Mouse (Mus musculus) forebrain, embryonic 11.5 days (tissue): Measurements from ENCODE around the gene Gcc1. TPM values are rescaled to one million over a fixed set of nuclear protein-coding genes. Genes with fewer than 3 reads are reported as not detected.

Source experiments
- ATAC-seq: fragments of 200-750 bp; cut with Nextera tagmentation; replicated peaks from 2 replicates; pipeline ENCODE4 v1.8.0; 2017; ENCODE audit warnings: moderate TSS enrichment; ENCODE audit not compliant: low FRiP score
- DNase-seq: peaks from one replicate; pipeline ENCODE4 v3.0.0-alpha.2; 2017; ENCODE audit warnings: low spot score
- H3K27ac ChIP-seq: fragments of 300-500 bp; sonication (generic); 2 replicates; pipeline ENCODE4 v1.5.1; 2014; ENCODE audit warnings: low read depth, low read length
- H3K27me3 ChIP-seq: fragments of 300-500 bp; sonication (generic); 2 replicates; pipeline ENCODE4 v1.6.1; 2014; ENCODE audit warnings: mild to moderate bottlenecking, low read length, mixed read lengths; ENCODE audit not compliant: control insufficient read depth, insufficient read depth
- H3K36me3 ChIP-seq: fragments of 300-500 bp; sonication (generic); 2 replicates; pipeline ENCODE4 v1.6.1; 2014; ENCODE audit warnings: mild to moderate bottlenecking, low read length, moderate library complexity, mixed read lengths; ENCODE audit not compliant: control insufficient read depth, insufficient read depth
- H3K4me1 ChIP-seq: fragments of 300-500 bp; sonication (generic); replicated peaks from 2 replicates; pipeline ENCODE4 v1.6.1; 2014; ENCODE audit warnings: low read length, mixed read lengths; ENCODE audit not compliant: control insufficient read depth, insufficient read depth
- H3K4me2 ChIP-seq: fragments of 300-500 bp; sonication (generic); 2 replicates; pipeline ENCODE4 v1.6.1; 2014; ENCODE audit warnings: low read depth, mild to moderate bottlenecking, low read length, moderate library complexity, mixed read lengths; ENCODE audit not compliant: severe bottlenecking
- H3K4me3 ChIP-seq: fragments of 300-500 bp; sonication (generic); 2 replicates; pipeline ENCODE4 v1.5.1; 2014; ENCODE audit warnings: low read depth, low read length
- H3K9ac ChIP-seq: fragments of 300-500 bp; sonication (generic); 2 replicates; pipeline ENCODE4 v1.6.1; 2014; ENCODE audit warnings: low read length
- H3K9me3 ChIP-seq: fragments of 300-500 bp; sonication (generic); 2 replicates; pipeline ENCODE4 v1.6.1; 2016; ENCODE audit warnings: low read length, mixed read lengths; ENCODE audit not compliant: control insufficient read depth
- WGBS: fragments of 180-500 bp; shearing (Covaris S2); extraction: QIAGEN DNeasy Blood & Tissue Kit; methylation state at CpG from one replicate; pipeline ENCODE4 v1.1.7; 2014; 5-methylcytosine and 5-hydroxymethylcytosine counted together
- polyA plus RNA-seq: library from polyadenylated mRNA; unstranded; fragments of >200 nt; fragmentation: Nextera tagmentation; extraction: Ambion mirVana; gene quantifications from 2 replicates; pipeline ENCODE4 v1.2.1, GENCODE M21; 2014

Gene Gcc1
- polyA plus RNA-seq, 1 experiment from 2014 or later = 10.4 TPM

DNA sequence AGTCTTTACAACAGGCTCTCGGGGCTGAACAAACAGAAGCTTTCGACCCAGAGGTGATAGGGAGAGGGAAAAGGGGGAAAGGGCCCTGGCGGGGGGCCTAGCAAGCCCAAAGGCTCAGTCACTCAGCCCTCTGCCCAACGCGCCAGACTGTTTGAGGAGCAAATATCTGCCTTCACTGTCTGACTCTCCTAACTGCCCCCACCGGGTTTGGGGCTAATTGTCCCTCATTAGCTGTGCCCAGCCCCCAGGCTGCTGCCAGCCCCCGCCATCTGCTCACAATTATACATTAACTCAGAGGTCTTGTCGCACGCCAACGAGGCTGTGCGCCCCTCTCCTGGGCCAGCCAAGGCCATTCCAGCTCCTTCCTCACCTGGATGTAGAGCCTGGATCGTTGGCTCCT, 22.8 kb upstream of the Gcc1 start:
- H3K27me3 ChIP-seq = peaks cover 24% of the 10 kb centered on the region
- H3K4me1 ChIP-seq = no peaks in the 10 kb centered on the region
- no peak overlapping the region for H3K4me2 ChIP-seq
- no peak overlapping the region for H3K27ac ChIP-seq
- no peak overlapping the region for H3K9ac ChIP-seq
- WGBS = 7% methylated on average over 12 of the region's 12 CpGs
- DNase-seq (no peak), ATAC-seq (no peak)
- H3K36me3 ChIP-seq = no peaks in the 10 kb centered on the region
- H3K4me3 ChIP-seq = no peak overlapping the region
- H3K9me3 ChIP-seq = no peaks in the 10 kb centered on the region

DNA sequence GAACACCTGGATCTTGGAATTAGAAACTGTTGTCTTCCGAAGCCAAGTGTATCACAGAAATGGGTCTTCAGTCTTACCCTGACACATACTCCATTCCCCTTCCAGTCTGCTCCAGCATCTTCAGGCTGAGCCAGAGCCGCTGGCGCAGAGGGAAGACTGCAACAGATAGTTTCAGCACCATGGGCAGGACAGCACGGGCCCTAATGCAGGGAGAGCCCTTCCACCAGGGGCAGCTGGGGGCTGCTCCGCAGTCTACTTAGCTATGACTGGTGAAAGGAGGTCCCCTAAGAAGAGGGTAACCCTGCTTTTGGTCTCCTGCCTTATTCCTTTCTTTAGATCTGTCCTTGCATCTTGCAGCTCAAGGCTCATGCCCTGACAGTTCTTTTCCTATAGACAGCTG, 22.3 kb upstream of the Gcc1 start:
- peaks cover 24% of the 10 kb centered on the region for H3K27me3 ChIP-seq
- DNase-seq = no peak
- H3K4me2 ChIP-seq = no peak overlapping the region
- H3K9me3 ChIP-seq = no peaks in the 10 kb centered on the region
- H3K4me1 ChIP-seq = no peaks in the 10 kb centered on the region
- H3K9ac ChIP-seq = no peak overlapping the region
- no peak for ATAC-seq
- H3K27ac ChIP-seq = no peak overlapping the region
- no peak overlapping the region for H3K4me3 ChIP-seq
- 13% methylated on average over 5 of the region's 5 CpGs for WGBS
- H3K36me3 ChIP-seq = no peaks in the 10 kb centered on the region

DNA sequence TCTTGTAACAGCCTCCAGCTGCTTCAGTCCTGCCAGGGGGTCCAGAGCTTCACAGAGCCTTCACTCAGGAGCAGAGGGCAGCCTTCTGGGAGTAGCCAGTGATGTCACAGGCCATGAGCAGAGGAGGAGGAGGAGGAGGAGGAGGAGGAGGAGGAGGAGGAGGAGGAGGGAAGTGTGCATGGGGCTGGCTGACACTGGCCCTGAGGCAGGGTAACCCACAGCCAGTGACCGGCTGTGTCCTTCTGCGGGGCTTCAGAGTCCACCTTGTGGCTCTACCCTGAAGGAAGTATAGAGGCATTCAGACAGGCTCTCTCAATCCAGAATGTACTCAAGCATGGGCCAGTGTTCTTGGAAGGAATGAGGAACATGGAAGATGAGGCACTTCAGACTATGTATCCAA, 21.1 kb upstream of the Gcc1 start, which contains the start of gene Pax4:
Gene Pax4, minus strand, starts transcription at position 101 of the 400 bp plus-strand sequence.
- H3K9me3 ChIP-seq = no peaks in the 10 kb centered on the region
- peaks cover 24% of the 10 kb centered on the region for H3K27me3 ChIP-seq
- no peak within 1 kb of the TSS for H3K4me2 ChIP-seq
- no peak within 1 kb of the TSS for H3K9ac ChIP-seq
- no peak for DNase-seq
- no peak within 1 kb of the TSS for H3K27ac ChIP-seq
- no peaks in the 10 kb centered on the region for H3K36me3 ChIP-seq
- no peak for ATAC-seq
- WGBS = 87% methylated on average over 2 of the region's 2 CpGs
- no peaks in the 10 kb centered on the region for H3K4me1 ChIP-seq
- no peak within 1 kb of the TSS for H3K4me3 ChIP-seq

DNA sequence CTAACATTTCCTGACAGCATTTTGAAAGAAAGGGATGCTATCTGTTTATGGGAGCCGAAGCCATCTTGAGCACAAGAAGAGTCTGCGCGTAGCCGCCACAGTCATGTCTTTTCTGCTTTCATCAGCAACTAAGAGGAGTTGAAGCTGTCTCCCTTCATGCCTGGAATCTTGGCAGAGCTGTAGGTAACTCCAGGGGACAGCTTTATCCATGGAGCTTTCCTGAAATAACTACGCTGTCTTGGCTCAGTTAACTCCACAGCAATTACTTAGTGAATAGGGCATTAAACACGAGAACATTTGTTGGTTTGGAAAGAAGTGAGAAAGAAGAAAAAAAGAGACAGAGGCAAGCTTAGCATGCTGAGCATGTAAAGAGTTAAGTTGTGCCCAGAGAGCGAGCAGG, 19.7 kb upstream of the Gcc1 start:
- Histone ChIP-seq H3K9ac (no peak overlapping the region), H3K4me2 (no peak overlapping the region), H3K4me3 (no peak overlapping the region), H3K4me1 (no peaks in the 10 kb centered on the region), H3K27me3 (peaks cover 24% of the 10 kb centered on the region), H3K27ac (no peak overlapping the region), H3K36me3 (no peaks in the 10 kb centered on the region), H3K9me3 (no peaks in the 10 kb centered on the region)
- no peak for ATAC-seq
- 81% methylated on average over 7 of the region's 7 CpGs for WGBS
- DNase-seq = no peak

DNA sequence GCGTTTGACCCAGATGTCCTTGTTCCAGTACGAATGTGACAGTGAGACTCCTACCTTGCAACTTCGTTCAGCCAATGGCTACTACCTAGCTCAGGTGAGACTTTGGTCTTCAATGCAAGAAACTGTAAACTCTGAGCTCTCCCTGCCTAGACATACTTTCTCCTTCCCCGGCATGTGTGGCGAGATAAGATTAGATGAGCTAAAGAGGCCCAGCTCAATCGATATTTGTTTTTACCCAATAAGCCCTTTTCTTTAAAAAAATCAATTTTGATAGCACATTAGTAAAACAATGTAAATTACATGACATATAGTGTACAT, 3.3 kb upstream of the Gcc1 start:
- Histone ChIP-seq H3K27ac (no peak overlapping the region), H3K4me1 (no peaks in the 10 kb centered on the region), H3K36me3 (no peaks in the 10 kb centered on the region), H3K27me3 (no peaks in the 10 kb centered on the region), H3K4me2 (no peak overlapping the region), H3K9me3 (no peaks in the 10 kb centered on the region), H3K4me3 (no peak overlapping the region), H3K9ac (no peak overlapping the region)
- 78% methylated on average over 6 of the region's 6 CpGs for WGBS
- no peak for ATAC-seq
- DNase-seq = no peak

DNA sequence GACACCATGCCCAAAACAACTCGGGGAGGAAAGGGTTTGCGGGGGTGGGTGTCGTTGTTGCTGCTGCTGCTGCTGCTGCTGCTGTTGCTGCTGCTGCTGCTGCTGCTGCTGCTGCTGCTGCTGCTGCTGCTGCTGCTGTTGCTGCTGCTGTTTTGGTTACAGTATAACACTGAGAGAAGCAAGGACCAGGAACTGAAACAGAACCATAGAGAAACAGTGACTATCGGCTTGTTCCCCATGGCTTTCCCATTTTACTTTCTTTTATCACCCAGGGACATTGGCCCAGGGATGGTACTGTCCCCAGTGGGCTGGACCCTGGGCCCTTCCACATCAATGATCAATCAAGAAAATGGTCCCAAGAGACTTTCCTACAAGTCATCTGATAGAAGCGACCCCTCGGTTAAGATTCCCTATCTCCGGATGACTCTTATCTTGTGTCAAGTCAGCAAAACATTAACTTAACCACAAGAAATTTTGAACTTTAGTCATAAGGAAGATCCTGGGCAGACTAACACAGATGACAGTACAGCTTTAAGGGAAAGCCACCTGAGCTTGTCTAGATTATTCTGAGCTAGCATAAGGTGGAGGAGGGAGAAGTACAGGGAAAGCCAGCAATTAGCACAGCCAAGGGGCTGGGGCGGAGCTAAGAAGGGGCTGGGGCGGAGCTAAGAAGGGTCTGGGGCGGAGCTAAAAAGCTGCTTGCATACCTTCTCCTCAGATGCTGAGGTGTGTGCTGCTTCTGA, 2.8 kb upstream of the Gcc1 start:
- ATAC-seq (no peak), DNase-seq (no peak)
- H3K36me3 ChIP-seq = peaks cover 3% of the 10 kb centered on the region
- no peak overlapping the region for H3K4me3 ChIP-seq
- no peaks in the 10 kb centered on the region for H3K4me1 ChIP-seq
- no peak overlapping the region for H3K27ac ChIP-seq
- no peaks in the 10 kb centered on the region for H3K9me3 ChIP-seq
- no peak overlapping the region for H3K9ac ChIP-seq
- no peaks in the 10 kb centered on the region for H3K27me3 ChIP-seq
- no peak overlapping the region for H3K4me2 ChIP-seq
- WGBS = 85% methylated on average over 10 of the region's 10 CpGs

DNA sequence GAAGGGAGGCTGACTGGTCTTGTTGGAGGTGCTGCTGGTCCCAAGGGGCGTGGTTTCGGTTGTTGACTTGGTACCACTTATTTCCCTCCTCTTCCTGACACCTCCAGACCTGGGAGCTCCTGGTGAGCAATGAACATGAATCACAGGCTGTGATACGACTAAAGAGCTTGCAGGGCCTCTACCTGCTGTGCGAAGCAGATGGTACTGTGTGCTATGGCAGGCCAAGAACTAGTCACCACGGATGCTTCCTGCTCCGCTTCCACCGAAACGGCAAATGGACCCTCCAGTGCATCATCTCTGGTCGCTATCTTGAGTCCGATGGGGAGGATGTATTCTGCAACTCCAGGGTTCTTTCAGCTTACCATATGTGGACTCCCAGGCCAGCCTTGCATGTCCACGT, 1.7 kb upstream of the Gcc1 start:
- H3K9me3 ChIP-seq = no peaks in the 10 kb centered on the region
- no peak overlapping the region for H3K4me3 ChIP-seq
- no peak overlapping the region for H3K9ac ChIP-seq
- H3K36me3 ChIP-seq = peaks cover 3% of the 10 kb centered on the region
- ATAC-seq (no peak), DNase-seq (no peak)
- H3K4me1 ChIP-seq = no peaks in the 10 kb centered on the region
- WGBS = 90% methylated on average over 11 of the region's 11 CpGs
- no peak overlapping the region for H3K4me2 ChIP-seq
- H3K27ac ChIP-seq = no peak overlapping the region
- no peaks in the 10 kb centered on the region for H3K27me3 ChIP-seq

DNA sequence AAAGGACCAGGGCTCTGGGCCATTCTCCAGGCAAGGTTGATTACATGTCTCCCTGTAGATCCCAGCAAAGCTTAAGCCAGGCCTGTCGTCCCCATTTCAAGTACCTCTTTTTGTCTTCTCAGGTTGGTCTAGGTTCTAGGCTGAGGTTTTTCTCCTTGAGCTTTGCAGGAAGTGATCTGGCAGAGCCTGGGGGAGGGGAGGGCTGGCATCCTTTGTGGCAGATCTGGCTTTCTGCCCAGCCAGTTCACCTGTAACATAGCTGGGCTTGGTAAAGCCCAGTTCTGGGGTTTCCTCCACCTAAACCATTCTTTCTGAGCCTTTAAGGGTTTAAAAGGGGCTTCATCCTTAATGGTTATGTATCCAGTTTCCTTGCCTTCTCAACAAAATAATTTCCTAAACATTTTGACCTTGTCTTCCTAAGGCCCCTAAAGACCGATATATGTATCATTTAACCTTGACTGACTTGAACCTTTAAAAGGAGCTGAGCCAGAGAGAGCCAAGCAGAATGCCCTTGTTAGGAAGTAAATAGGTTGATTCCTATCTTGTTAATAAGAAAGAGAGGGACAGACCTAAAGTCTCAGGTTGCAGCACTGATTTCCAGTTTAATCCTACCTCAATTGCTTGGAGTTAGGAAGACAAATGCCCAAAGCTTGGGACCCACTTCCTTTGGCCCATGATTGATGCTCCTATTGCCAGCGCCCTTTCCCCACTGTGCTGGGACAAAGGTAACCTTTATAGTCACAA, 922 bp downstream of the Gcc1 start, which contains the start of gene Fscn3:
Gene Fscn3, plus strand, starts transcription at position 694 of the 744 bp plus-strand sequence.
- H3K4me2 ChIP-seq = no peak within 1 kb of the TSS
- H3K4me1 ChIP-seq = 0 out of 2 replicates have a peak, but pooled peaks cover 3% of the 10 kb centered on the region
- H3K9me3 ChIP-seq = no peaks in the 10 kb centered on the region
- no peak for DNase-seq
- H3K9ac ChIP-seq = no peak within 1 kb of the TSS
- H3K4me3 ChIP-seq = no peak within 1 kb of the TSS
- H3K27ac ChIP-seq = no peak within 1 kb of the TSS
- peaks cover 3% of the 10 kb centered on the region for H3K36me3 ChIP-seq
- ATAC-seq = no peak
- no peaks in the 10 kb centered on the region for H3K27me3 ChIP-seq
- 85% methylated on average over 3 of the region's 3 CpGs for WGBS

DNA sequence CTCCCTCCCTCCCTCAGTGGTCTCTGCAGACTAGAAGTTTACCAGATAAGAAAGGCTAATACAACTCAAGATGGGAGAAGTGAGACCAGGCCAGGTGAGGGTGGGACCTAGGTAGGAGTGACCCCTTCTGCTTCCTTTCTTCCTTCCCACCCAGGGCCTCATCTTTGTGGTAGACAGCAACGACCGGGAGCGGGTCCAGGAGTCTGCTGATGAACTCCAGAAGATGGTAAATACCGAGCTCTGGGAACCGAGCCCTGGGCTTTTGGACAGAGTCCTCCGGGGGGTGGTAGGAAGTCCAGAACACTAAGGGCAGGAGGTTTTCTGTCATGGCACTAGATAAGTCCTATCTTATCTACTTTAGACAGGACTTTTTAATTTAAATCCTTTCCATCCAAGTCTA, 3.2 kb downstream of the Gcc1 start:
- Histone ChIP-seq H3K36me3 (peaks cover 3% of the 10 kb centered on the region), H3K9me3 (no peaks in the 10 kb centered on the region), H3K4me1 (peaks cover 9% of the 10 kb centered on the region), H3K4me2 (no peak overlapping the region), H3K4me3 (no peak overlapping the region), H3K9ac (no peak overlapping the region), H3K27ac (no peak overlapping the region), H3K27me3 (no peaks in the 10 kb centered on the region)
- DNase-seq (no peak), ATAC-seq (no peak)
- 92% methylated on average over 6 of the region's 6 CpGs for WGBS
